Comparison of ENCODE assay signal across 8 mouse cellular contexts in genomic region chr6:50377742-50378720, GRCm38 (mm10).
A peak's percentile ranks its signal among the peaks of the same experiment; 100 is the strongest.
DNase-seq lines count a peak whose midpoint lies in the region; ATAC-seq and TF ChIP-seq lines count a peak whose summit lies in the region.

No protein-coding gene starts in this region.

- WGBS in limb, embryonic 10.5 days, result 68% methylated on average over 21 of the region's 21 CpGs
- 86% methylated on average over 21 of the region's 21 CpGs for WGBS in midbrain, embryonic 16.5 days

- H3K9me3 ChIP-seq in limb, embryonic 10.5 days (replicated peaks), result no peaks in the 10 kb centered on the region
- no peaks in the 10 kb centered on the region for H3K9me3 ChIP-seq in midbrain, embryonic 16.5 days (replicated peaks; ENCODE audit: control insufficient read depth, low read length, poor library complexity, severe bottlenecking)

- H3K9ac ChIP-seq in midbrain, embryonic 16.5 days (ENCODE audit: low read depth, low read length), result no peak overlapping the region

- no peak for ATAC-seq in midbrain, embryonic 16.5 days

- no peak overlapping the region for H3K4me2 ChIP-seq in midbrain, embryonic 16.5 days (ENCODE audit: low read length)

- H3K4me3 ChIP-seq in bone marrow macrophage, adult 2 months (ENCODE audit: insufficient read depth, low read length), result peak overlapping the region; percentile 46
- no peak overlapping the region for H3K4me3 ChIP-seq in limb, embryonic 10.5 days
- H3K4me3 ChIP-seq in midbrain, embryonic 16.5 days (ENCODE audit: low read depth, low read length), result no peak overlapping the region

- no peak for TF ChIP-seq POLR2A in bone marrow macrophage, adult 2 months (IDR thresholded peaks at IDR 0.05; ENCODE audit: borderline replicate concordance, low read depth, low read length)

- H3K36me3 ChIP-seq in limb, embryonic 10.5 days, result no peaks in the 10 kb centered on the region
- no peaks in the 10 kb centered on the region for H3K36me3 ChIP-seq in midbrain, embryonic 16.5 days (ENCODE audit: control insufficient read depth, insufficient read depth, low read length)

- H3K4me1 ChIP-seq in bone marrow macrophage, adult 2 months (ENCODE audit: control insufficient read depth, insufficient read depth, low read length), result peaks cover 67% of the 10 kb centered on the region
- H3K4me1 ChIP-seq in limb, embryonic 10.5 days, result peaks cover 44% of the 10 kb centered on the region
- no peaks in the 10 kb centered on the region; the same call in 1 of the 2 replicates for H3K4me1 ChIP-seq in midbrain, embryonic 16.5 days (ENCODE audit: control insufficient read depth, insufficient read depth, low read length)

- DNase-seq in layer of hippocampus, adult 9-11 months, result peak; percentile 83
- DNase-seq in layer of hippocampus, postnatal 14 days (ENCODE audit: low spot score in 2 of 2), result no peak
- DNase-seq in limb, embryonic 10.5 days (ENCODE audit: low spot score), result peak; percentile 46
- DNase-seq in natural killer cell, adult 2 months (ENCODE audit: low spot score in 2 of 2), result peak; percentile 53 to 69
- DNase-seq in adipocyte (ENCODE audit: low spot score), result no peak
- DNase-seq in retina, embryonic 14.5 days (ENCODE audit: low spot score), result no peak

- peak overlapping the region; percentile 97 for H3K27ac ChIP-seq in bone marrow macrophage, adult 2 months (ENCODE audit: insufficient read depth, low read depth, low read length)
- H3K27ac ChIP-seq in limb, embryonic 10.5 days, result peak overlapping the region; percentile 42; the same call in 1 of the 2 replicates
- no peak overlapping the region for H3K27ac ChIP-seq in midbrain, embryonic 16.5 days (ENCODE audit: low read length)

- H3K27me3 ChIP-seq in limb, embryonic 10.5 days (ENCODE audit: low read depth, poor library complexity, severe bottlenecking), result no peaks in the 10 kb centered on the region
- no peaks in the 10 kb centered on the region for H3K27me3 ChIP-seq in midbrain, embryonic 16.5 days (ENCODE audit: control insufficient read depth, insufficient read depth, low read depth, low read length)

- TF ChIP-seq CTCF in bone marrow macrophage, adult 2 months (IDR thresholded peaks at IDR 0.05; ENCODE audit: low read depth, low read length), result no peak

Comparison
In these comparisons a context has a peak if more than half of its experiments do, and no peak if none do; other contexts are left out.
1. DNase-seq: peak in layer of hippocampus, adult 9-11 months (single experiment), limb, embryonic 10.5 days (single experiment) and natural killer cell, adult 2 months (2 of 2); none in layer of hippocampus, postnatal 14 days (0 of 2), adipocyte (single experiment) and retina, embryonic 14.5 days (single experiment).